In genomic region chr11:120902487-120903142, GRCm38 (mm10) we compare ENCODE assay signal across 10 mouse cellular contexts. TPM values are rescaled to one million over a fixed set of nuclear protein-coding genes. Genes with fewer than 3 reads are reported as not detected.
DNase-seq lines count a peak whose midpoint lies in the region; ATAC-seq and TF ChIP-seq lines count a peak whose summit lies in the region.
"Had no signal": no experiment of that assay in that cellular context is flagged by ENCODE, and none has a peak within 500 bp of the region (broad histone marks: within the 10 kb centered on the region; RNA-seq: fewer than 3 reads in every experiment).

No protein-coding gene starts in this region.

- peak; percentile 32 for DNase-seq in layer of hippocampus, adult 9-11 months
- DNase-seq in layer of hippocampus, postnatal 36 days = no peak
- peak; percentile 44 for DNase-seq in c-Kit-positive CD71-positive TER-119-positive erythroid progenitor cells, embryonic 14.5 days (ENCODE audit: low spot score)
- peak; percentile 78 for DNase-seq in liver
- DNase-seq in midbrain, postnatal 0 days (ENCODE audit: low spot score) = no peak

- no peak overlapping the region for H3K4me3 ChIP-seq in stomach, embryonic 15.5 days (replicated peaks)
- H3K4me3 ChIP-seq in midbrain, postnatal 0 days (ENCODE audit: low read depth, low read length) = no peak overlapping the region
- no peak overlapping the region for H3K4me3 ChIP-seq in forebrain, embryonic 12.5 days (replicated peaks)
- H3K4me3 ChIP-seq: embryonic facial prominence, embryonic 15.5 days; layer of hippocampus, adult 2 months had no signal

- 38% methylated on average over 10 of the region's 10 CpGs for WGBS in stomach, embryonic 15.5 days
- WGBS in midbrain, postnatal 0 days = 58% methylated on average over 10 of the region's 10 CpGs
- 59% methylated on average over 10 of the region's 10 CpGs for WGBS in forebrain, embryonic 12.5 days

- no peak overlapping the region for H3K4me2 ChIP-seq in stomach, embryonic 15.5 days
- H3K4me2 ChIP-seq in midbrain, postnatal 0 days (ENCODE audit: low read depth, low read length, poor library complexity, severe bottlenecking) = no peak overlapping the region
- no peak overlapping the region for H3K4me2 ChIP-seq in forebrain, embryonic 12.5 days
- H3K4me2 ChIP-seq: embryonic facial prominence, embryonic 15.5 days had no signal

- no peak for TF ChIP-seq CTCF in midbrain, postnatal 0 days (IDR thresholded peaks at IDR 0.05)

- ATAC-seq in stomach, embryonic 15.5 days (ENCODE audit: insufficient read depth, low FRiP score, low read depth) = peak; percentile 71; the same call in 1 of the 2 replicates
- ATAC-seq in midbrain, postnatal 0 days (ENCODE audit: low FRiP score) = no peak
- ATAC-seq in forebrain, embryonic 12.5 days (ENCODE audit: low FRiP score) = no peak
- no peak for ATAC-seq in inflammation-experienced regulatory T-cells, adult 6 months

- 0 out of 2 replicates have a peak, but pooled peaks cover 2% of the 10 kb centered on the region for H3K36me3 ChIP-seq in stomach, embryonic 15.5 days
- H3K36me3 ChIP-seq in midbrain, postnatal 0 days (ENCODE audit: insufficient read depth, low read length) = peaks cover 17% of the 10 kb centered on the region
- peaks cover 26% of the 10 kb centered on the region for H3K36me3 ChIP-seq in forebrain, embryonic 12.5 days (replicated peaks)

- no peak overlapping the region for H3K9ac ChIP-seq in stomach, embryonic 15.5 days
- no peak overlapping the region for H3K9ac ChIP-seq in midbrain, postnatal 0 days (replicated peaks; ENCODE audit: low read length, poor library complexity, severe bottlenecking)
- H3K9ac ChIP-seq in forebrain, embryonic 12.5 days = no peak overlapping the region
- H3K9ac ChIP-seq: embryonic facial prominence, embryonic 15.5 days had no signal

- no peaks in the 10 kb centered on the region for H3K9me3 ChIP-seq in stomach, embryonic 15.5 days
- no peaks in the 10 kb centered on the region for H3K9me3 ChIP-seq in midbrain, postnatal 0 days (ENCODE audit: low read length)
- H3K9me3 ChIP-seq in forebrain, embryonic 12.5 days = no peaks in the 10 kb centered on the region
- H3K9me3 ChIP-seq: embryonic facial prominence, embryonic 15.5 days had no signal

- H3K27me3 ChIP-seq in stomach, embryonic 15.5 days (replicated peaks) = no peaks in the 10 kb centered on the region
- H3K27me3 ChIP-seq in midbrain, postnatal 0 days (ENCODE audit: insufficient read depth, low read length) = no peaks in the 10 kb centered on the region
- no peaks in the 10 kb centered on the region for H3K27me3 ChIP-seq in forebrain, embryonic 12.5 days
- H3K27me3 ChIP-seq: embryonic facial prominence, embryonic 15.5 days had no signal

- H3K4me1 ChIP-seq in stomach, embryonic 15.5 days = no peaks in the 10 kb centered on the region
- H3K4me1 ChIP-seq in midbrain, postnatal 0 days (ENCODE audit: insufficient read depth, low read length) = no peaks in the 10 kb centered on the region
- H3K4me1 ChIP-seq in forebrain, embryonic 12.5 days = no peaks in the 10 kb centered on the region
- H3K4me1 ChIP-seq: embryonic facial prominence, embryonic 15.5 days had no signal

- H3K27ac ChIP-seq in stomach, embryonic 15.5 days = 0 out of 2 replicates have a peak overlapping the region, but pooled peaks have one; percentile 22
- H3K27ac ChIP-seq in midbrain, postnatal 0 days (ENCODE audit: low read depth, low read length) = no peak overlapping the region
- H3K27ac ChIP-seq in forebrain, embryonic 12.5 days = no peak overlapping the region
- H3K27ac ChIP-seq: embryonic facial prominence, embryonic 15.5 days; layer of hippocampus, adult 2 months had no signal

RNA-seq across cellular contexts. Expression of gene Ccdc57, which starts 30.1 kb away (rescaled TPM):
- 1 to 10 TPM; 6.1 to 7.0 TPM for total RNA-seq in layer of hippocampus, postnatal 36 days (2021)
- 4.5 and 5.6 TPM in 2 replicates for polyA plus RNA-seq in stomach, embryonic 15.5 days (2015; fragmentation: Nextera tagmentation; extraction: Ambion mirVana)
- 6.2 and 7.2 TPM in 2 replicates for total RNA-seq in midbrain, postnatal 0 days (2014; rRNA removed)
- polyA plus RNA-seq in midbrain, postnatal 0 days (2015; fragmentation: Nextera tagmentation; extraction: Ambion mirVana) = 6.8 and 7.8 TPM in 2 replicates
- 6.7 and 8.8 TPM in 2 replicates for polyA plus RNA-seq in forebrain, embryonic 12.5 days (2016; fragmentation: Nextera tagmentation; extraction: Ambion mirVana)
- polyA plus RNA-seq in inflammation-experienced regulatory T-cells, adult 6 months (2017; shearing (Covaris generic)) = under 1 TPM; 0.35 to 0.45 (median 0.42) TPM

RNA-seq across cellular contexts. Expression of gene Slc16a3, which starts 45.7 kb away (rescaled TPM):
- total RNA-seq in layer of hippocampus, postnatal 36 days (2021) = 1 to 10 TPM; 2.3 to 2.5 TPM
- 57.7 and 60.4 TPM in 2 replicates for polyA plus RNA-seq in stomach, embryonic 15.5 days (2015; fragmentation: Nextera tagmentation; extraction: Ambion mirVana)
- 14.6 and 20.2 TPM in 2 replicates for total RNA-seq in midbrain, postnatal 0 days (2014; rRNA removed)
- 3.2 and 4.1 TPM in 2 replicates for polyA plus RNA-seq in midbrain, postnatal 0 days (2015; fragmentation: Nextera tagmentation; extraction: Ambion mirVana)
- 34.2 and 36.4 TPM in 2 replicates for polyA plus RNA-seq in forebrain, embryonic 12.5 days (2016; fragmentation: Nextera tagmentation; extraction: Ambion mirVana)
- 1 to 10 TPM; 2.9 to 4.0 (median 3.4) TPM for polyA plus RNA-seq in inflammation-experienced regulatory T-cells, adult 6 months (2017; shearing (Covaris generic))

Comparison
In these comparisons a context has a peak if more than half of its experiments do, and no peak if none do; other contexts are left out.
1. DNase-seq: peak in layer of hippocampus, adult 9-11 months (single experiment), c-Kit-positive CD71-positive TER-119-positive erythroid progenitor cells, embryonic 14.5 days (single experiment) and liver (single experiment); none in layer of hippocampus, postnatal 36 days (0 of 2) and midbrain, postnatal 0 days (single experiment).